Mouse (Mus musculus): ENCODE measurements around the gene Picalm.

The Picalm gene

DNA sequence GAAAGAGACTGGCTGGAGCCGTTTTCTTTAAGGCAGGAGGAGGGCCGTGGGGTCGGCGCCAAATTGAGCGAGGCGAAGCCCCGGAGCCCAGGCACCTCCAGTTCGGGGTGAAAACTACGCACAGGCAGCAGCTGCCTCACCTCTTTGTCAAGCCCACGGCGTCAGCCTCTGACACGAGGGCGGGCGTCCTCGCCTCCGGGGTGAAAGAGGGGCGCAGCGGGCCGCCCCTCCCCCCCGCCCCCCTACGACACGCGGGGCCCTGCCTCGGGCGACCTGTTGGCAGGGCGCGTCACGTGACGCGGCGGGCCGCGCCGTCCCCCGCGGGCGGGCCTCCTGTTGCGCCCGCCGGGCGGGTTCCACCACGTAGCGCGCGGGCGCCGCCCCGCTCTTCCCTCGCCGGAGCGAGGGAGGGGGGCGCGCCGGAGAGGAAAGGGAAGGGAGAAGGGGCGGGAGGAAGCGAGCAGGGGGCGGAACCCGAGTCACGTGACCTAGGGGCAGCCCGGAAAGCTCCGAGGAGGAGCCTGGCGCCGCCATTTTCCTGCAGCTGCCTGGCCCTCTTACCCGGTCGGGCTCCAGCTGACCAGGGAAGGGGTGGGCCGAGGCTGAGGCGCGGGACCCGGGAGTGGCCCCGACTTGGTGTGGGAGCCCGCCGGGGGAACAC, at the start of gene Picalm:
Picalm (plus strand) TSS at position 482 of the 661 bp plus-strand sequence.
- TF ChIP-seq GATA4 (IDR thresholded peaks at IDR 0.05; ENCODE audit: insufficient replicate concordance, low read length), result peak; percentile 12; the same call in 1 of the 2 replicates

DNA sequence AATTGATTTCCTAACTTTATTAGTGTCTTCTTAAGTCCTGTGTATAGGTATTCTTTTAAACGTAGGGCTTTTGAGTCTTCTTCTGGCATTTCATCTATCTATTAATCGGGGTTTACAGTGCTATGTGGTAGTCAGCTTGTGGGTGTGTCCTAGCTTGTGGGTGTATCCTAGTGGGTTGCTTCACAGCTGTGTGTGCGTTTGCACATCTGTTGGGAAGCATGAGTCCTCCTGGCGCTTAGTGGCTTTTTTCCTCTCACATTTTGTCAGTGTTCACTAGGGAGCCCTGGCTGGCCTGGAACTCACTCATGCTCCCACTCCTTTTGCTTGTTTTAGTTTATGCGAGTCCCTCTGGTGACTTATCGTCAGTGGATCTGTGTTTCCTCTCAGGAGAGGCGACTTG, 46.2 kb upstream of the Picalm start:
- TF ChIP-seq GATA4 (IDR thresholded peaks at IDR 0.05; ENCODE audit: insufficient replicate concordance, low read length), result no peak

GRCm38 (mm10) chr7:90084531-90084930, 45.5 kb upstream of the Picalm start:
- no peak for TF ChIP-seq GATA4 (IDR thresholded peaks at IDR 0.05; ENCODE audit: insufficient replicate concordance, low read length)

GRCm38 (mm10) chr7:90085713-90086112, 44.3 kb upstream of the Picalm start:
- no peak for TF ChIP-seq GATA4 (IDR thresholded peaks at IDR 0.05; ENCODE audit: insufficient replicate concordance, low read length)

DNA sequence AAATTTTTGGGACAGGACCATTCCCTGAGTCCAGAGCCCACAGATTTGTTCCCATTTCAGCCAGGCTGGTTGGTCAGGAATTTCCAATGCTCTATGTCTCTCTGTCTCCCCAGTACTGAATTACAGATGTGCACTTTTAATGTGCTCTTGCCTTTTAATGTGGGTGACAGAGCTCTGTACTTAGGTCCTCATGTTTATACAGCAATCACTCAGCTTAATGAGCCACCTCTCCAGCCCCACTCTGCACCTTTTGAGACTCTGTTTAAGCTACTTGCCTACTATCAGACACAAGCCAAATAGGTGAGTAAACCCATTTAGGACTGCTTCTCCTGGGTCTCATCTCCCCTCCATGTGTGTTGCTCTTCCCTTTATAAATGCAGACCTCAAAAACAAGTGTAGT, 43.2 kb upstream of the Picalm start:
- TF ChIP-seq GATA4 (IDR thresholded peaks at IDR 0.05; ENCODE audit: insufficient replicate concordance, low read length), result no peak

DNA sequence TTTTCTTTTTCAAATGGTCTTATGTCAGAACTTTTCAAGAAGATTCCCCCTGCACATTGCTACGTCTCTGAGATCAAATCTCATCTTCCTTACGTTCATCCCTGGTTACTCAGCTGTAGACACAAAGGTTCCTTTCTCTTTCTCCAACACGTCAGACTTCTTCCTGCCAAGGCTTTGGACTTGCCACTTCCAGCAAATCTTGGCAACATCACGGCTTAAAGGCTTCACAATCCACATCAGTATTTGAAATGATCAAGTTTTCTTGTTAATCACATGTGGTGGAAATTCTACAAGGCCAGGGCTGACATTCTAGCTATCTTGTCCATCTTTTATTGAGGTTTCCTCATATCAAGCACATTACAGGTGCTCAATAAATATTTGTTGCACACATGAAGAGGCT, 39.0 kb upstream of the Picalm start:
- no peak for TF ChIP-seq GATA4 (IDR thresholded peaks at IDR 0.05; ENCODE audit: insufficient replicate concordance, low read length)

- TF ChIP-seq GATA4 (IDR thresholded peaks at IDR 0.05; ENCODE audit: insufficient replicate concordance, low read length), result no peak
Measured at GRCm38 (mm10) chr7:90091756-90092155, 38.3 kb upstream of the Picalm start.

GRCm38 (mm10) chr7:90092452-90093450, 37.3 kb upstream of the Picalm start:
- TF ChIP-seq GATA4 (IDR thresholded peaks at IDR 0.05; ENCODE audit: insufficient replicate concordance, low read length), result no peak

- TF ChIP-seq GATA4 (IDR thresholded peaks at IDR 0.05; ENCODE audit: insufficient replicate concordance, low read length), result no peak
Measured at GRCm38 (mm10) chr7:90095097-90095496, 34.9 kb upstream of the Picalm start.

DNA sequence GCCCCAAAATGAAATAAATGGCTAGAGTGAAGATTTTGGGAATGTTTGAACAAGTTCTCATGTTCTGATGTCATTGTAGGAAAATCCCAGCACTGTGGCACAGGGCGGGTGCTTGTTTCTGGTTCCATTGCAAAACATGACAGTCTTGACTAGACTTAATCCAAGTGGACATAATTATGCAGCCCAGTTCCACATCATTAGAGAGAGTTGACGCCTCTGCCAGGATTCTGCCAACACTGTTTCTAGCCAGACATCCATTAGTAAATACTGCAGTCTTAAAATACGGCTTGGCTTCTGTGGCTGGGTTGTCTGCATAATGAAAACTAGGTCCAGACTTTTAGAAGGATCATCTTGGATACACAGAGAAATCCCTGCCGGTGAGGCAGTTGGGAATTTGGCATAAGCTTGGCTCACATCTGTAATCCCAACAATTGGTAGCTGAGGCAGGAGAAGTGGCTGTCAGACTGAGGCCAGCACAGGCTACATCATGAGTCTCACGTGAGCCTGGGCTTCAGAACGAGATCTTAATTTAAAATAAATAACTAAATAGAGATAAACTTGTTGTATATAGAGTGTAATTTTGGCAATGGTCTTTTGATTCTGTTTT, 34.1 kb upstream of the Picalm start:
- TF ChIP-seq GATA4 (IDR thresholded peaks at IDR 0.05; ENCODE audit: insufficient replicate concordance, low read length), result no peak

GRCm38 (mm10) chr7:90096609-90097008, 33.4 kb upstream of the Picalm start:
- no peak for TF ChIP-seq GATA4 (IDR thresholded peaks at IDR 0.05; ENCODE audit: insufficient replicate concordance, low read length)

- no peak for TF ChIP-seq GATA4 (IDR thresholded peaks at IDR 0.05; ENCODE audit: insufficient replicate concordance, low read length)
Measured at GRCm38 (mm10) chr7:90098253-90098652, 31.8 kb upstream of the Picalm start.

GRCm38 (mm10) chr7:90099248-90099647, 30.8 kb upstream of the Picalm start:
- TF ChIP-seq GATA4 (IDR thresholded peaks at IDR 0.05; ENCODE audit: insufficient replicate concordance, low read length), result no peak

GRCm38 (mm10) chr7:90100614-90101160, 29.3 kb upstream of the Picalm start:
- no peak for TF ChIP-seq GATA4 (IDR thresholded peaks at IDR 0.05; ENCODE audit: insufficient replicate concordance, low read length)

DNA sequence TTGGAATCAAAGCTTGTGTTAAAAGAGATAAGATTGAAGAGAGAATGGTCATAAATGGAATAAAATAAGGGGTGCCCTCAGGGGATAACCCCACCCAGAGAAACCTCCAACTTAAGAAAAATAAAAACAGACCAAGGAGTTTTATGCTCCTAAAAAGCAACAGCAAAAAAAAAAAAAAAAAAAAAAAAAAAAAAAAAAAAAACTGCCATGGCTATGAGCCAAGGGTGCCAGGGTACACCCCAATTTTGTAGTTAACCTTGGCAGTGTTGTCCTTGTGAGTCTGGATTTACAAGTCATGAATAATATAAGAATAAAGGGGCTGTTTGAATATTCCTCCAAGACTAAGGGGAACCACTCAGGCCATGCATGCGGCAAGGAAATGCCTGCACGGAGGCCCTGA, 13.9 kb upstream of the Picalm start:
- no peak for TF ChIP-seq GATA4 (IDR thresholded peaks at IDR 0.05; ENCODE audit: insufficient replicate concordance, low read length)

All from liver, adult (tissue).